Mouse (Mus musculus) ES-Bruce4 (cell line): ENCODE results near the gene Ptpn13.

ENCODE experiments used
- CTCF ChIP-seq: IDR thresholded peaks from one replicate; pipeline ENCODE4 v1.8.1; 2011; ENCODE audit warnings: low read depth, low read length
- EP300 ChIP-seq: IDR thresholded peaks from 2 replicates; pipeline ENCODE4 v1.6.1; 2011; ENCODE audit warnings: low read depth, low read length; ENCODE audit not compliant: insufficient read depth
- POLR2A ChIP-seq: IDR thresholded peaks from one replicate; pipeline ENCODE4 v1.8.1; 2011; ENCODE audit warnings: low read length; ENCODE audit not compliant: insufficient read depth

DNA sequence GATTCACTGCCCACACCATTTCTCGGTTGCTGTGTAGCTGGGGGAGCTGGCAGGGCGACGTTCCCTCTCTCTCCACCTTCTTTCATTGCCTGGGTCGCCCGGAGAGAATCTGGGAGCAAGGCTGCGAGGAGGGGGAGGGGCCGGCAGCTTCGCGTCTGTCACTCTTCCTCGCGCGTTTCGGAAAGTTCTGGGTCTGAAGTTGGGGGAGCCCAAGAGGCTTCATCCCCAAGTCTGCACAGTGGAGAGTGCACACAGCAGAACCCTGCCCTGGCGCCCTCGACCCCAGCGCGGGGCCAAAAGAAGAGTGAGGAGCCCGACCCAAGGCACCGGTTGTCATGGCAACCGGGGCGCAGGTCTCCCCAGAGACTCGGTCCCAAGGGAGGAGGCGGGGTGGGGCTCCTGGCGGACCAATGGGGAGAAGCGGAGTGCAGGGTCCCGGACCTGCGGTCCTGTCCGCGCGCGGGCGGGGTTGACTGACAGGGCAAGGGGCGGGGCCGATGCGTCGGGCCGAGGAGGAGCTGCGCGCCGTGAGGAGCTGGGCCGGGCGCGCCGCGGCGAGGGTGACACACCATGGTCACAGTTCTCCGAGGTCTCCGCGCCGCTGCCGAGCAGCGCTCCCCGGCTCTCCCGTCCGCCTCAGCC, at the start of gene Ptpn13:
- no peak for TF ChIP-seq CTCF
- TF ChIP-seq EP300, result no peak
- TF ChIP-seq POLR2A, result no peak
